ENCODE assay signal across 9 mouse cellular contexts in genomic region chr2:146834314-146835201, GRCm38 (mm10). TPM values are rescaled to one million over a fixed set of nuclear protein-coding genes. Genes with fewer than 3 reads are reported as not detected.
DNase-seq lines count a peak whose midpoint lies in the region; ATAC-seq lines count a peak whose summit lies in the region.
"Had no signal": no experiment of that assay in that cellular context is flagged by ENCODE, and none has a peak within 500 bp of the region (broad histone marks: within the 10 kb centered on the region; RNA-seq: fewer than 3 reads in every experiment).

No protein-coding gene starts in this region.

- peaks cover 29% of the 10 kb centered on the region for H3K4me1 ChIP-seq in heart, embryonic 13.5 days
- H3K4me1 ChIP-seq in kidney, embryonic 14.5 days (ENCODE audit: control insufficient read depth, insufficient read depth, low read length) = peaks cover 10% of the 10 kb centered on the region; the same call in 1 of the 2 replicates
- H3K4me1 ChIP-seq in midbrain, embryonic 10.5 days = peaks cover 71% of the 10 kb centered on the region

- no peak overlapping the region for H3K27ac ChIP-seq in heart, embryonic 13.5 days (replicated peaks)
- no peak overlapping the region for H3K27ac ChIP-seq in kidney, embryonic 14.5 days (ENCODE audit: low read depth, low read length)
- H3K27ac ChIP-seq in midbrain, embryonic 10.5 days (replicated peaks) = peak overlapping the region; percentile 83

- peak overlapping the region; percentile 64 for H3K4me2 ChIP-seq in heart, embryonic 13.5 days
- H3K4me2 ChIP-seq in kidney, embryonic 14.5 days (replicated peaks; ENCODE audit: low read depth, low read length) = peak overlapping the region; percentile 31

- H3K36me3 ChIP-seq in heart, embryonic 13.5 days = no peaks in the 10 kb centered on the region
- no peaks in the 10 kb centered on the region for H3K36me3 ChIP-seq in kidney, embryonic 14.5 days (ENCODE audit: control insufficient read depth, insufficient read depth, low read length)
- no peaks in the 10 kb centered on the region for H3K36me3 ChIP-seq in midbrain, embryonic 10.5 days

- 0 out of 2 replicates have a peak overlapping the region, but pooled peaks have one; percentile 2 for H3K9ac ChIP-seq in heart, embryonic 13.5 days
- H3K9ac ChIP-seq in kidney, embryonic 14.5 days (ENCODE audit: low read depth, low read length) = no peak overlapping the region; the same call in 1 of the 2 replicates

- peak; percentile 6 for DNase-seq in layer of hippocampus, adult 11-12 months (ENCODE audit: low spot score)
- DNase-seq in layer of hippocampus, adult 9-11 months = no peak
- peak; percentile 11 for DNase-seq in brain, adult 2 months (ENCODE audit: low read depth, low spot score)
- DNase-seq in midbrain, embryonic 10.5 days (ENCODE audit: low spot score) = peak; percentile 80
- DNase-seq in c-Kit-positive CD71-positive TER-119-positive erythroid progenitor cells, embryonic 14.5 days (ENCODE audit: low spot score) = no peak
- no peak for DNase-seq in frontal cortex, postnatal 25 days (ENCODE audit: low spot score in 2 of 2)

- ATAC-seq in heart, embryonic 13.5 days (ENCODE audit: extremely low read depth, insufficient number of reproducible peaks, low FRiP score, low TSS enrichment) = no peak
- peak; percentile 67 for ATAC-seq in kidney, embryonic 14.5 days (ENCODE audit: low FRiP score, low TSS enrichment)
- ATAC-seq: Patski had no signal

- peak overlapping the region; percentile 43 for H3K4me3 ChIP-seq in heart, embryonic 13.5 days
- H3K4me3 ChIP-seq in kidney, embryonic 14.5 days (ENCODE audit: low read length) = peak overlapping the region; percentile 24
- H3K4me3 ChIP-seq in midbrain, embryonic 10.5 days = peak overlapping the region; percentile 52

- WGBS in heart, embryonic 13.5 days = under 1% methylated on average over 63 of the region's 63 CpGs
- WGBS in kidney, embryonic 14.5 days = under 1% methylated on average over 62 of the region's 63 CpGs
- under 1% methylated on average over 63 of the region's 63 CpGs for WGBS in midbrain, embryonic 10.5 days

- peaks cover 98% of the 10 kb centered on the region for H3K27me3 ChIP-seq in heart, embryonic 13.5 days (replicated peaks)
- peaks cover 93% of the 10 kb centered on the region for H3K27me3 ChIP-seq in kidney, embryonic 14.5 days (ENCODE audit: control insufficient read depth, insufficient read depth, low read length)
- peaks cover 100% of the 10 kb centered on the region for H3K27me3 ChIP-seq in midbrain, embryonic 10.5 days (ENCODE audit: low read depth, poor library complexity, severe bottlenecking)

- H3K9me3 ChIP-seq in heart, embryonic 13.5 days = no peaks in the 10 kb centered on the region
- H3K9me3 ChIP-seq in kidney, embryonic 14.5 days (ENCODE audit: control insufficient read depth, low read length) = no peaks in the 10 kb centered on the region; the same call in 1 of the 2 replicates
- no peaks in the 10 kb centered on the region for H3K9me3 ChIP-seq in midbrain, embryonic 10.5 days (replicated peaks)

RNA-seq across cellular contexts. Expression of gene Kiz, which starts 21.1 kb away (rescaled TPM):
- polyA plus RNA-seq in heart, embryonic 13.5 days (2015; fragmentation: Nextera tagmentation; extraction: Ambion mirVana) = 21.5 and 25.2 TPM in 2 replicates
- 27.9 and 35.7 TPM in 2 replicates for polyA plus RNA-seq in kidney, embryonic 14.5 days (2014; fragmentation: Nextera tagmentation; extraction: Ambion mirVana)
- 32.2 and 33.7 TPM in 2 replicates for polyA plus RNA-seq in midbrain, embryonic 10.5 days (2016; fragmentation: Nextera tagmentation; extraction: Ambion mirVana)

Comparison
In these comparisons a context has a peak if more than half of its experiments do, and no peak if none do; other contexts are left out.
1. DNase-seq: peak in layer of hippocampus, adult 11-12 months (single experiment), brain, adult 2 months (single experiment) and midbrain, embryonic 10.5 days (single experiment); none in layer of hippocampus, adult 9-11 months (single experiment), c-Kit-positive CD71-positive TER-119-positive erythroid progenitor cells, embryonic 14.5 days (single experiment) and frontal cortex, postnatal 25 days (0 of 2).
2. Peak in every context shown above with its lines, with median percentiles within 50 percentile points of each other: H3K4me3 ChIP-seq.